Mouse (Mus musculus) midbrain, embryonic 14.5 days (tissue): ENCODE measurements around the gene Crygs. TPM values are rescaled to one million over a fixed set of nuclear protein-coding genes. Genes with fewer than 3 reads are reported as not detected.
"Not testable (repeated sequence)": the region's sequence is repeated elsewhere in the genome, so short reads cannot be mapped to it uniquely, and the experiment has no call there.

Source experiments
- ATAC-seq: fragments of 200-750 bp; cut with Nextera tagmentation; 2 replicates; pipeline ENCODE4 v1.8.0; 2017; ENCODE audit warnings: moderate number of reproducible peaks, moderate library complexity; ENCODE audit not compliant: low FRiP score, low TSS enrichment
- DNase-seq: peaks from one replicate; pipeline ENCODE4 v3.0.0-alpha.2; 2015
- H3K27ac ChIP-seq: fragments of 300-500 bp; sonication (generic); replicated peaks from 2 replicates; pipeline ENCODE4 v1.5.1; 2014; ENCODE audit warnings: mild to moderate bottlenecking, low read depth, low read length, moderate library complexity
- H3K27me3 ChIP-seq: fragments of 300-500 bp; sonication (generic); 2 replicates; pipeline ENCODE4 v1.6.1; 2014; ENCODE audit warnings: low read length, control low read depth, mixed read lengths; ENCODE audit not compliant: control insufficient read depth, insufficient read depth
- H3K36me3 ChIP-seq: fragments of 300-500 bp; sonication (generic); 2 replicates; pipeline ENCODE4 v1.6.1; 2014; ENCODE audit warnings: low read length, control low read depth; ENCODE audit not compliant: control insufficient read depth, insufficient read depth
- H3K4me1 ChIP-seq: fragments of 300-500 bp; sonication (generic); 2 replicates; pipeline ENCODE4 v1.6.1; 2014; ENCODE audit warnings: mild to moderate bottlenecking, antibody characterized with exemption, low read length, control low read depth; ENCODE audit not compliant: control insufficient read depth, insufficient read depth
- H3K4me2 ChIP-seq: fragments of 300-500 bp; sonication (generic); 2 replicates; pipeline ENCODE4 v1.6.1; 2014; ENCODE audit warnings: mild to moderate bottlenecking, low read length, moderate library complexity
- H3K4me3 ChIP-seq: fragments of 300-500 bp; sonication (generic); replicated peaks from 2 replicates; pipeline ENCODE4 v1.5.1; 2014; ENCODE audit warnings: low read depth, low read length
- H3K9ac ChIP-seq: fragments of 300-500 bp; sonication (generic); replicated peaks from 2 replicates; pipeline ENCODE4 v1.6.1; 2014; ENCODE audit warnings: mild to moderate bottlenecking, low read length, moderate library complexity
- H3K9me3 ChIP-seq: fragments of 300-500 bp; sonication (generic); 2 replicates; pipeline ENCODE4 v1.6.1; 2016; ENCODE audit warnings: low read length, control low read depth, mixed read lengths; ENCODE audit not compliant: control insufficient read depth
- WGBS: fragments of 180-500 bp; shearing (Covaris S2); extraction: QIAGEN DNeasy Blood & Tissue Kit; methylation state at CpG from one replicate; pipeline ENCODE4 v1.1.7; 2014; 5-methylcytosine and 5-hydroxymethylcytosine counted together
- polyA plus RNA-seq: library from polyadenylated mRNA; unstranded; fragments of >200 nt; fragmentation: Nextera tagmentation; extraction: Ambion mirVana; gene quantifications from 2 replicates; pipeline ENCODE4 v1.2.1, GENCODE M21; 2014

Crygs gene
- polyA plus RNA-seq, 1 experiment from 2014 or later = 0.25 TPM

GRCm38 (mm10) chr16:22800026-22800848, 11.1 kb downstream of the Crygs start:
- no peak overlapping the region for H3K4me3 ChIP-seq
- H3K9ac ChIP-seq = no peak overlapping the region
- no peaks in the 10 kb centered on the region for H3K36me3 ChIP-seq
- peaks cover 21% of the 10 kb centered on the region for H3K27me3 ChIP-seq
- peak; percentile 68 for DNase-seq
- no peak overlapping the region for H3K4me2 ChIP-seq
- peaks cover 11% of the 10 kb centered on the region for H3K4me1 ChIP-seq
- WGBS = 2% methylated on average over 6 of the region's 6 CpGs
- no peaks in the 10 kb centered on the region for H3K9me3 ChIP-seq
- no peak overlapping the region for H3K27ac ChIP-seq
- peak; percentile 55; the same call in 1 of the 2 replicates for ATAC-seq

GRCm38 (mm10) chr16:22798520-22798919, 12.9 kb downstream of the Crygs start:
- no peak overlapping the region for H3K4me2 ChIP-seq
- WGBS = 80% methylated on average over 3 of the region's 3 CpGs
- ATAC-seq (no peak), DNase-seq (no peak)
- H3K4me1 ChIP-seq = peaks cover 11% of the 10 kb centered on the region
- no peaks in the 10 kb centered on the region for H3K36me3 ChIP-seq
- peaks cover 21% of the 10 kb centered on the region for H3K27me3 ChIP-seq
- no peaks in the 10 kb centered on the region for H3K9me3 ChIP-seq
- no peak overlapping the region for H3K9ac ChIP-seq
- no peak overlapping the region for H3K4me3 ChIP-seq
- no peak overlapping the region for H3K27ac ChIP-seq

- Histone ChIP-seq H3K27me3 (peaks cover 21% of the 10 kb centered on the region), H3K36me3 (no peaks in the 10 kb centered on the region), H3K4me2 (no peak overlapping the region), H3K27ac (no peak overlapping the region), H3K9me3 (no peaks in the 10 kb centered on the region), H3K4me3 (no peak overlapping the region), H3K9ac (no peak overlapping the region), H3K4me1 (peaks cover 11% of the 10 kb centered on the region)
- 86% methylated on average over 5 of the region's 5 CpGs for WGBS
- ATAC-seq (no peak), DNase-seq (no peak)
Measured at GRCm38 (mm10) chr16:22797521-22797920, 13.9 kb downstream of the Crygs start.

GRCm38 (mm10) chr16:22795497-22795896, 15.9 kb downstream of the Crygs start:
- H3K4me1 ChIP-seq = peaks cover 6% of the 10 kb centered on the region
- 50% methylated on average over 3 of the region's 3 CpGs for WGBS
- H3K9me3 ChIP-seq = no peaks in the 10 kb centered on the region
- H3K27me3 ChIP-seq = peaks cover 21% of the 10 kb centered on the region
- no peak overlapping the region for H3K27ac ChIP-seq
- H3K36me3 ChIP-seq = no peaks in the 10 kb centered on the region
- no peak overlapping the region for H3K4me3 ChIP-seq
- H3K4me2 ChIP-seq = no peak overlapping the region
- ATAC-seq (no peak), DNase-seq (no peak)
- H3K9ac ChIP-seq = no peak overlapping the region

GRCm38 (mm10) chr16:22791235-22791634, 20.1 kb downstream of the Crygs start:
- H3K4me1 ChIP-seq = no peaks in the 10 kb centered on the region
- peak; percentile 15 for DNase-seq
- H3K27me3 ChIP-seq = no peaks in the 10 kb centered on the region
- no peaks in the 10 kb centered on the region for H3K9me3 ChIP-seq
- ATAC-seq = no peak
- H3K4me2 ChIP-seq = no peak overlapping the region
- H3K4me3 ChIP-seq = no peak overlapping the region
- no peaks in the 10 kb centered on the region for H3K36me3 ChIP-seq
- H3K9ac ChIP-seq = no peak overlapping the region
- no peak overlapping the region for H3K27ac ChIP-seq
- WGBS = 5% methylated on average over 2 of the region's 2 CpGs

GRCm38 (mm10) chr16:22789908-22790367, 21.4 kb downstream of the Crygs start:
- 69% methylated on average over 10 of the region's 10 CpGs for WGBS
- Histone ChIP-seq H3K36me3 (no peaks in the 10 kb centered on the region), H3K4me3 (no peak overlapping the region), H3K4me1 (no peaks in the 10 kb centered on the region), H3K9ac (no peak overlapping the region), H3K27ac (no peak overlapping the region), H3K27me3 (no peaks in the 10 kb centered on the region), H3K9me3 (no peaks in the 10 kb centered on the region), H3K4me2 (no peak overlapping the region)
- peak; percentile 48; the same call in 1 of the 2 replicates for ATAC-seq
- no peak for DNase-seq

GRCm38 (mm10) chr16:22782686-22783085, 28.7 kb downstream of the Crygs start:
- no peaks in the 10 kb centered on the region for H3K36me3 ChIP-seq
- H3K9ac ChIP-seq = no peak overlapping the region
- WGBS = 85% methylated on average over 5 of the region's 5 CpGs
- H3K4me3 ChIP-seq = no peak overlapping the region
- ATAC-seq (no peak), DNase-seq (no peak)
- no peaks in the 10 kb centered on the region for H3K27me3 ChIP-seq
- H3K27ac ChIP-seq = no peak overlapping the region
- H3K4me2 ChIP-seq = no peak overlapping the region
- no peaks in the 10 kb centered on the region for H3K9me3 ChIP-seq
- H3K4me1 ChIP-seq = no peaks in the 10 kb centered on the region

GRCm38 (mm10) chr16:22779228-22779835, 32.0 kb downstream of the Crygs start:
- Histone ChIP-seq H3K4me2 (no peak overlapping the region), H3K9ac (no peak overlapping the region), H3K27me3 (no peaks in the 10 kb centered on the region), H3K9me3 (no peaks in the 10 kb centered on the region), H3K4me1 (no peaks in the 10 kb centered on the region), H3K4me3 (no peak overlapping the region), H3K36me3 (no peaks in the 10 kb centered on the region), H3K27ac (no peak overlapping the region)
- WGBS = 97% methylated on average over 3 of the region's 3 CpGs
- no peak for ATAC-seq
- no peak for DNase-seq

- 89% methylated on average over 12 of the region's 12 CpGs for WGBS
- H3K4me1 ChIP-seq, H3K4me2 ChIP-seq, DNase-seq, H3K36me3 ChIP-seq, H3K4me3 ChIP-seq, H3K27ac ChIP-seq, H3K9me3 ChIP-seq, H3K9ac ChIP-seq, H3K27me3 ChIP-seq, ATAC-seq: not testable (repeated sequence)
Measured at GRCm38 (mm10) chr16:22778296-22778695, 33.1 kb downstream of the Crygs start.
